Mouse (Mus musculus): ENCODE data around the gene Gm20388. TPM values are rescaled to one million over a fixed set of nuclear protein-coding genes. Genes with fewer than 3 reads are reported as not detected.

The Gm20388 gene
- polyA plus RNA-seq, 1 experiment from 2014 or later: not detected

DNA sequence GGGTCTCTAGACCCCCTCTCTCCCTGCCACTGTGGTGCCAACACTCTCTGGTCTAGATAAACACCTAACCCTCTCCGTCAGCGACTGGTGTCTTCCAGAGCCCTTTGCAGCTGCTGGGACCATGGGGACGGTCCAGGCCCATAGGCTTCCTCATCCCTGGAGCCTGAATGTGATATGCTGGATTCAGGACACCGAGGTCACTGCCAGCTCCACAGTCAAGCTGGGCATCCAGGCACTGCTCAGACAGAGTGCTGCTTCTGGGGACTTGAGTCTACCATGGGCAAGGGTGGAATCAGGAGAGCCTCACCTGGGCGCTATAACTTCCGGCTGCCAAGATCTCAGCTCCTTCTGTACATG, 472.5 kb downstream of the Gm20388 start:
- no peak for ATAC-seq (ENCODE audit: extremely low read depth, insufficient number of reproducible peaks, low FRiP score, low TSS enrichment)
- Histone ChIP-seq H3K27ac (replicated peaks) (peak overlapping the region; percentile 98), H3K4me2 (peak overlapping the region; percentile 44), H3K4me1 (peaks cover 58% of the 10 kb centered on the region), H3K9ac (peak overlapping the region; percentile 73), H3K27me3 (replicated peaks) (0 out of 2 replicates have a peak, but pooled peaks cover 10% of the 10 kb centered on the region), H3K4me3 (no peak overlapping the region), H3K9me3 (no peaks in the 10 kb centered on the region), H3K36me3 (no peaks in the 10 kb centered on the region)
- WGBS: 35% methylated on average over 6 of the region's 6 CpGs

DNA sequence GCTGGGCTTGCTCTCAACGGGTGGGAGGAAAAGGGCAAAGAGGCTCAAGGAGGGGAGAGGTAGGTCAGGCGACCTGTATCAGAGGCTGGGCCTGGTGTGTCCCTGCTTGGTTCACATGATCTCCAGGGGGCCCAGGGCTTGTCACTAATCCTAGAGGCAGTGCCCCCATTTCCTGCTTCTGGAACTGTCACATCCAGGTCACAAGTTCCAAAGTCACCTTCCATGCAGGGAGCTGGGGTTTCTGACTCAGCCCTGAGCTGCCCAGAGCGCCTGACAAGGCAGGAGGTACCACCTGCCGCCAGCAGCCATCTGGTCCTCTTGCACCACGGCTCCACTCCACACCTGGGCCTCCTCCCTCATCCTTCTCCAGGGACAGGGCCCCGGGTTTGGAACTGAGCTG, 473.1 kb downstream of the Gm20388 start:
- Histone ChIP-seq H3K4me1 (peaks cover 53% of the 10 kb centered on the region), H3K9me3 (no peaks in the 10 kb centered on the region), H3K36me3 (no peaks in the 10 kb centered on the region), H3K27me3 (replicated peaks) (0 out of 2 replicates have a peak, but pooled peaks cover 10% of the 10 kb centered on the region), H3K4me2 (no peak overlapping the region), H3K27ac (replicated peaks) (peak overlapping the region; percentile 98), H3K9ac (peak overlapping the region; percentile 73), H3K4me3 (no peak overlapping the region)
- no peak for ATAC-seq (ENCODE audit: extremely low read depth, insufficient number of reproducible peaks, low FRiP score, low TSS enrichment)
- WGBS: 34% methylated on average over 6 of the region's 6 CpGs

GRCm38 (mm10) chr8:120384745-120385144, 474.1 kb downstream of the Gm20388 start:
- Histone ChIP-seq H3K27ac (replicated peaks) (no peak overlapping the region), H3K36me3 (no peaks in the 10 kb centered on the region), H3K27me3 (replicated peaks) (0 out of 2 replicates have a peak, but pooled peaks cover 10% of the 10 kb centered on the region), H3K9ac (no peak overlapping the region), H3K4me2 (no peak overlapping the region), H3K4me3 (no peak overlapping the region), H3K9me3 (no peaks in the 10 kb centered on the region), H3K4me1 (peaks cover 43% of the 10 kb centered on the region)
- ATAC-seq (ENCODE audit: extremely low read depth, insufficient number of reproducible peaks, low FRiP score, low TSS enrichment): no peak

GRCm38 (mm10) chr8:120388246-120388645, 477.6 kb downstream of the Gm20388 start:
- no peak for ATAC-seq (ENCODE audit: extremely low read depth, insufficient number of reproducible peaks, low FRiP score, low TSS enrichment)
- Histone ChIP-seq H3K4me1 (peaks cover 21% of the 10 kb centered on the region), H3K4me3 (no peak overlapping the region), H3K9me3 (no peaks in the 10 kb centered on the region), H3K27me3 (replicated peaks) (no peaks in the 10 kb centered on the region), H3K9ac (no peak overlapping the region), H3K27ac (replicated peaks) (no peak overlapping the region), H3K36me3 (no peaks in the 10 kb centered on the region), H3K4me2 (no peak overlapping the region)
- WGBS: 87% methylated on average over 6 of the region's 6 CpGs

GRCm38 (mm10) chr8:120390598-120390997, 480.0 kb downstream of the Gm20388 start:
- peaks cover 17% of the 10 kb centered on the region for H3K4me1 ChIP-seq
- no peak overlapping the region for H3K9ac ChIP-seq
- WGBS: 90% methylated on average over 7 of the region's 7 CpGs
- no peak overlapping the region for H3K4me3 ChIP-seq
- ATAC-seq (ENCODE audit: extremely low read depth, insufficient number of reproducible peaks, low FRiP score, low TSS enrichment): no peak
- H3K36me3 ChIP-seq: no peaks in the 10 kb centered on the region
- H3K9me3 ChIP-seq: no peaks in the 10 kb centered on the region
- H3K27ac ChIP-seq (replicated peaks): no peak overlapping the region
- no peaks in the 10 kb centered on the region for H3K27me3 ChIP-seq (replicated peaks)
- H3K4me2 ChIP-seq: no peak overlapping the region

DNA sequence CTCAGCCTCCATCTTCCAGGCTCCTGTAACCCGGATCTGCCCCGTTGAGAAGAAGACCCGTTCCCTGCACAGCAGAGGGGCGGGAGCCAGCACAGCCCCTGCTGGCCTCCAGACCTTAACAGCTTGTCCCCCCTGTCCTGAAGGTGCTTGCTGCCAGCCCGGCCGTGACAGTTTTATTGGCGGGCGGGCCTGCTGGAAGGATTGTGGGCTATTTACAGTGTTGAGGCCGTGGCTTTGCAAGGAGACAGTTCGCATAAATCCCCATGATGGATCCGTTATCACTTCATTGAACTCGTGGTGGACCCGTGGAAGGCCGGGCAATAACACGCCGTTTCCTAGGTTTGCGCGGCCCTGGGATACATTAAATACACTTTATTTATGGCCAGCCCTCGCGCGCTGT, 481.2 kb downstream of the Gm20388 start:
- no peak for ATAC-seq (ENCODE audit: extremely low read depth, insufficient number of reproducible peaks, low FRiP score, low TSS enrichment)
- no peak overlapping the region for H3K9ac ChIP-seq
- H3K36me3 ChIP-seq: no peaks in the 10 kb centered on the region
- 66% methylated on average over 21 of the region's 21 CpGs for WGBS
- H3K4me1 ChIP-seq: peaks cover 19% of the 10 kb centered on the region
- no peak overlapping the region for H3K4me3 ChIP-seq
- H3K27ac ChIP-seq (replicated peaks): no peak overlapping the region
- no peaks in the 10 kb centered on the region for H3K9me3 ChIP-seq
- no peaks in the 10 kb centered on the region for H3K27me3 ChIP-seq (replicated peaks)
- no peak overlapping the region for H3K4me2 ChIP-seq

DNA sequence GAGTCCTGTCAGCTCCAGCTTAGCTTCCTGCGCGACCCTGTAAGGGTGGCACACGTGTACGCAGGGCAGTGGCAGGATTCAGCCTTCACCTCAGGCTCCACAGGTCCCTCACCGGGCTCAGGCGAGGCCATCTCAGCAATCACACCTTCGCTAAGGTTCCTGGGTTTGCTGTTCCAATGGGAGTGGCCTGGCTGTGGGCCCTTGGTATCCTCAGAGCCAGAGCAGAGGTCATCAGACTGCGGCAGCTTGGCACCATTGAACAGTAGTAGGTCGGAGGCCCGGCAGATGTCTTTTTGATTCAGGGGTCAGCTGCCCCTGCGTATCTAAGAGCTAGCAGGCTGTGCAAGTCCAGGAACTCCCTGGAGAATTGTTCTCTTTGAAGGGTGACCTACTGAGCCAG, 482.4 kb downstream of the Gm20388 start:
- ATAC-seq (ENCODE audit: extremely low read depth, insufficient number of reproducible peaks, low FRiP score, low TSS enrichment): no peak
- 82% methylated on average over 11 of the region's 11 CpGs for WGBS

GRCm38 (mm10) chr8:120393871-120394275, 483.2 kb downstream of the Gm20388 start:
- no peak overlapping the region; the same call in 1 of the 2 replicates for H3K9ac ChIP-seq
- H3K36me3 ChIP-seq: no peaks in the 10 kb centered on the region
- ATAC-seq (ENCODE audit: extremely low read depth, insufficient number of reproducible peaks, low FRiP score, low TSS enrichment): no peak
- H3K27ac ChIP-seq (replicated peaks): 0 out of 2 replicates have a peak overlapping the region, but pooled peaks have one; percentile 15
- peaks cover 30% of the 10 kb centered on the region for H3K4me1 ChIP-seq
- no peaks in the 10 kb centered on the region for H3K9me3 ChIP-seq
- no peak overlapping the region for H3K4me2 ChIP-seq
- no peaks in the 10 kb centered on the region for H3K27me3 ChIP-seq (replicated peaks)
- WGBS: 68% methylated on average over 9 of the region's 9 CpGs
- no peak overlapping the region for H3K4me3 ChIP-seq

More for the DNA sequence above, 482.4 kb downstream of the Gm20388 start:
- Histone ChIP-seq H3K4me2 (no peak overlapping the region), H3K9me3 (no peaks in the 10 kb centered on the region), H3K9ac (no peak overlapping the region), H3K27ac (replicated peaks) (no peak overlapping the region), H3K27me3 (replicated peaks) (no peaks in the 10 kb centered on the region), H3K4me1 (peaks cover 30% of the 10 kb centered on the region), H3K36me3 (no peaks in the 10 kb centered on the region), H3K4me3 (no peak overlapping the region)

DNA sequence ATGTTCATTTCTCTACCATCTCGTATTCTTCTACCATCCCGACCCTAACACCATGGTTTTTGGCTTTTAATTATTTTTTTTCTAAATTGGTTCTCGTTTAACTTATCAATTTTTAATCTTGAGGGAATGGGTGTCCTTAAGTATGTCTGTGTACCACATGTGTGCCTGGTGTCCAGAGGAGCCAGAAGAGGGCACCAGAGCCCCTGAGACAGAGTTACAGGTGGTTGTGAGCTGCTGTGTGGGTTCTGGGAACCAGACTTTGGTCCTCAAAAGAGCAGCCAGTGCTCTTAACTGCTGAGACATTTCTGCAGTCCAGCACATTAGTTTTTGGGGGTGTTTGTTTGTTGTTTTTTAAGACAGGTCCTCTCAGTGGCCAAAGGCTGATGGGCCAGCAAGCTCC, 485.3 kb downstream of the Gm20388 start:
- Histone ChIP-seq H3K9me3 (no peaks in the 10 kb centered on the region), H3K27ac (replicated peaks) (no peak overlapping the region), H3K4me1 (peaks cover 36% of the 10 kb centered on the region), H3K36me3 (no peaks in the 10 kb centered on the region), H3K4me3 (no peak overlapping the region), H3K4me2 (no peak overlapping the region), H3K9ac (no peak overlapping the region), H3K27me3 (replicated peaks) (peaks cover 7% of the 10 kb centered on the region; the same call in 1 of the 2 replicates)
- 92% methylated on average over 3 of the region's 3 CpGs for WGBS
- ATAC-seq (ENCODE audit: extremely low read depth, insufficient number of reproducible peaks, low FRiP score, low TSS enrichment): no peak

DNA sequence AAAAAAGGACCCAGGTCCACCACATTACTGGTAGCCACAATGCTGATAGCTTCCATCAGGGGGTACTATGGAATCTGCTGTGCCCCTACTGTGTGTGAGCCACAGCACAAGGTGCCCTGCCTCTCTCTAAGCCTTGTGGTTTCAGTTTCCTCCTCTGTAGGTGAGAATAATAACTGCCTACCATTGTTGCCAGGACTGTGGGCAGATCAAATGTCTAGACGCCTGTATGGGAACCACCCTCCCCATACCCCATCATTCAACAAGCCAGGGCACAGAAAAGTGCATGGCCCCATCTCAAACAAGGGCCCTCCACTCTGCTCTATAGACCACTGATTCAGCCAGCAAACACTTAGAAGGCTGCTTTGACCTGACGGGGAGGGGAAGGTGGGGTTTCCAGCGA, 486.1 kb downstream of the Gm20388 start:
- Histone ChIP-seq H3K27me3 (replicated peaks) (peaks cover 7% of the 10 kb centered on the region; the same call in 1 of the 2 replicates), H3K27ac (replicated peaks) (no peak overlapping the region), H3K36me3 (no peaks in the 10 kb centered on the region), H3K9ac (peak overlapping the region; percentile 42; the same call in 1 of the 2 replicates), H3K4me1 (peaks cover 31% of the 10 kb centered on the region), H3K9me3 (no peaks in the 10 kb centered on the region), H3K4me3 (no peak overlapping the region), H3K4me2 (no peak overlapping the region)
- ATAC-seq (ENCODE audit: extremely low read depth, insufficient number of reproducible peaks, low FRiP score, low TSS enrichment): no peak
- 50% methylated on average over 3 of the region's 3 CpGs for WGBS

DNA sequence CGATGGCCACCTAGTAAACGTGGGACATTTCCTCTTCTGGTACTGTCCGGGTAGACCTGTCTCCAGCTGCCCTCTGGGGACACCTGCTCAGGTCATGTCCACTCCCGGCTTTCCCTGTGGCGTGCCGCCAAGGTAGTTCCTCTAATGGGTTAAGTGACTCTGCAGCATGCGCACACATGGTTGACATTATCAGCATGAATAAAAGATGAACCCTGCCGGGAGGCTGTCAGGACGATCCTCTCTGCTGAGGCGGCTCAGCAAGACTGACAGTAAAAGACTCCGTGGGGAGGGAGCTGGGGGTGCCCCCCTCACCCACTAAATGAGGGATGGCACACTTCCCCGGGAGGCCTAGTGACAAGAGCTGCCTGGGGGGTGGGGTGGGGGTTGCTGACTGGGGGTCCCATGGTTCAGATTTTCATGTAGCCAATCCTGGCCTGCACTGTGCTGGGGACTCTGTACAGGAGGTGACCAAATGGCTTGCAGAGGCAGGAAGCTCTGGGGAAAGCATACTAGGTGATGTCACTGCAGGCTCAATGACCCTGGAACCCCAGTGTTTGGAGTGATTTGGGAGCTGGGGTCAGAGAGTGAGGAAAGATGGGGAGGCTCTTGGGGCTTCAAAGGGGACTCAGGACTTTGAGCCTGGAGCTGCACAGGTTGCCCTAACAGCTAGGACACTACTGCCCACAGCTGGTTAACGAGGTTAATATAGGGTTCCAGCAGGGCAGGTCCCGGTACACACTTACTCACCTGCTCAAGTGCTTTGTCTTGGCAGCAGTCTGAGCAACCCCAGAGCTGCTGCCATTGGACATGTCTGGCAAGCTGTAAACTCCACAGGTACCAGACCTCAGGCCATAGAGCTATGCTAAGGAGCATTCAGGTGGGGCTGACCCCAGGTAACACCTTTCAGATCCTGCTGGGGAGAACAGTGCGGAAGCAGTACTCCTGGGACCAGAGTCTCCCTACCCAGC, 487.1 kb downstream of the Gm20388 start:
- Histone ChIP-seq H3K27ac (replicated peaks) (no peak overlapping the region), H3K9ac (peak overlapping the region; percentile 42; the same call in 1 of the 2 replicates), H3K36me3 (no peaks in the 10 kb centered on the region), H3K9me3 (no peaks in the 10 kb centered on the region), H3K4me2 (no peak overlapping the region), H3K4me1 (peaks cover 27% of the 10 kb centered on the region), H3K27me3 (replicated peaks) (peaks cover 7% of the 10 kb centered on the region; the same call in 1 of the 2 replicates), H3K4me3 (no peak overlapping the region)
- ATAC-seq (ENCODE audit: extremely low read depth, insufficient number of reproducible peaks, low FRiP score, low TSS enrichment): no peak
- WGBS: 58% methylated on average over 15 of the region's 15 CpGs

Data from heart, embryonic 13.5 days (tissue).